Mouse (Mus musculus) fibroblast of lung, adult 2 months (primary cell): ENCODE measurements around the gene Fggy.

Experiments used
- DNase-seq: peaks from one replicate; pipeline ENCODE4 v3.0.0-alpha.2; 2011; ENCODE audit warnings: low read depth

The Fggy gene

GRCm38 (mm10) chr4:95861741-95862155 lies 304.4 kb downstream of the Fggy start:
- no peak for DNase-seq

GRCm38 (mm10) chr4:95862276-95862675 lies 305.0 kb downstream of the Fggy start:
- DNase-seq, result no peak

- DNase-seq, result no peak
Measured at GRCm38 (mm10) chr4:95862781-95863499, 305.6 kb downstream of the Fggy start.

GRCm38 (mm10) chr4:95863500-95863803 lies 306.1 kb downstream of the Fggy start:
- no peak for DNase-seq

GRCm38 (mm10) chr4:95865251-95865650 lies 307.9 kb downstream of the Fggy start:
- no peak for DNase-seq

GRCm38 (mm10) chr4:95865882-95866281 lies 308.6 kb downstream of the Fggy start:
- no peak for DNase-seq

- no peak for DNase-seq
Measured at GRCm38 (mm10) chr4:95867103-95867502, 309.8 kb downstream of the Fggy start.

GRCm38 (mm10) chr4:95868348-95868747 lies 311.0 kb downstream of the Fggy start:
- DNase-seq, result no peak

GRCm38 (mm10) chr4:95871216-95871881 lies 314.0 kb downstream of the Fggy start:
- no peak for DNase-seq

GRCm38 (mm10) chr4:95875896-95876295 lies 318.6 kb downstream of the Fggy start:
- DNase-seq, result no peak

GRCm38 (mm10) chr4:95877436-95877835 lies 320.1 kb downstream of the Fggy start:
- no peak for DNase-seq

GRCm38 (mm10) chr4:95881751-95882350 lies 324.5 kb downstream of the Fggy start:
- DNase-seq, result no peak

GRCm38 (mm10) chr4:95884184-95885145 lies 327.2 kb downstream of the Fggy start:
- DNase-seq, result no peak

- no peak for DNase-seq
Measured at GRCm38 (mm10) chr4:95895199-95895754, 338.0 kb downstream of the Fggy start.

- no peak for DNase-seq
Measured at GRCm38 (mm10) chr4:95896571-95896970, 339.3 kb downstream of the Fggy start.

- no peak for DNase-seq
Measured at GRCm38 (mm10) chr4:95897236-95897874, 340.0 kb downstream of the Fggy start.

GRCm38 (mm10) chr4:95898714-95899113 lies 341.4 kb downstream of the Fggy start:
- DNase-seq, result no peak

- no peak for DNase-seq
Measured at GRCm38 (mm10) chr4:95899926-95900712, 342.8 kb downstream of the Fggy start.

- no peak for DNase-seq
Measured at GRCm38 (mm10) chr4:95900815-95901214, 343.5 kb downstream of the Fggy start.

- no peak for DNase-seq
Measured at GRCm38 (mm10) chr4:95906141-95906540, 348.8 kb downstream of the Fggy start.
